Mouse (Mus musculus): Measurements from ENCODE around the gene Tcp1. TPM values are rescaled to one million over a fixed set of nuclear protein-coding genes. Genes with fewer than 3 reads are reported as not detected.
"Not testable (repeated sequence)": the region's sequence is repeated elsewhere in the genome, so short reads cannot be mapped to it uniquely, and the experiment has no call there.

Gene Tcp1
- 100 to 1,000 TPM; 221 to 332 (median 236) TPM for polyA plus RNA-seq (2017; shearing (Covaris generic))

DNA sequence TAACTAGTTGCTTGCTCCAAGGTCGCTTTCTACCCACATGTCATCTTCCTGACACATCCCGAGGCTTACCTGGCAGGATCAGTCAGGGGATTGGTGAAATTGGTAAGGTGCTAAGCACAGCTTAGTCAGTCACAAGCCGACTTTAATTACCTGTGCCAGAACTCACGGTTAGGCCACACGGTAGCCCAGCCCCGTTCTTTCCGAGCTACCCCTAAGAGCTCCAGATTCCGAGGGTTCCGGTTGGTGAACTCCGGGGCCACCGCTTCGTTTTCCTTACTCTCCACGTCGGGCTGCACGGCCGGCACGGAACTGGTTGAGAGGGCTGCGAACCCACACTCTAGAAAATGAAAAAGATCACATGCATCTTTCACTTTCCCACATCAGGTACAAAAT lies at the start of gene Tcp1:
Tcp1 (plus strand) TSS at position 214 of the 393 bp plus-strand sequence.
- peak; percentile 0 for ATAC-seq

DNA sequence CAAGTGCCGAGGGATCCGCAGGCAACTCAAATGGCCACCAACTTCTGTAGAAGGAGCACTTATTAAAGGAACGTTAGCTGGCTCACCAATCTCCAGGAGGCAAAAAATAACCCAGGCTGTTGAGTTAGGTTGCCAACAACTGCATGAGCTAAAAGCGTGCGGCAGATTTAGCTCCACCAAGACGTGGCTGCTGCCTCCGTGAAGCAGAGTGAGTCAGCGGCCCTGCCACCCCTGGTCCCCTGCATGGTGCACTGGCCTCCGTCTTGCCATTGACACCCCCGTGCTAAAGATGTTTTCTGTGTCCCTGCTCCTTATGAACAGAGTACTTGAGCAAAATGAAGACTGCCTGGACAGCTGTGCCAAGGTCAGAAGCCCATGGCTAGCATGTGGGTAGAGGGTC lies 48.6 kb upstream of the Tcp1 start:
- ATAC-seq: no peak

DNA sequence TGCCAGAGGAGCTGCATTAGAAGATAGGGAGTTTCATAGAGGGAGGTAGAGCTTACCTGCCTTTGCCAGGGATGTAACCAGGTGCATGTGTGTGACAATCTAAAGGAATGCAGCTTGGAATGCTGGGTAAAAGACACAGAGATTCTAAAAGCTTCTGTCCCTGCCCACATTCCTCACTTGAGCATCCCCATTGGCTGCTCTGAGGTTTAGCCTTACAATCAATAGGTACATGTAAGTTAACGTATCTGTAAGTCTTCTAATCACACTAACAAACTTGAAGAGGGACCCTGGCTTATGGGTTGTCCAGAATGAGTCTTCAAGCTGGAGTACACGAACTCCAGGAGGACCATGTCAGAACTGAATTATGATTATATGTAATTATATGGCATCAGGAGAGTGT lies 47.5 kb upstream of the Tcp1 start, which contains the start of gene Mas1:
Mas1 (minus strand) TSS at position 101 of the 400 bp plus-strand sequence.
- ATAC-seq: no peak

DNA sequence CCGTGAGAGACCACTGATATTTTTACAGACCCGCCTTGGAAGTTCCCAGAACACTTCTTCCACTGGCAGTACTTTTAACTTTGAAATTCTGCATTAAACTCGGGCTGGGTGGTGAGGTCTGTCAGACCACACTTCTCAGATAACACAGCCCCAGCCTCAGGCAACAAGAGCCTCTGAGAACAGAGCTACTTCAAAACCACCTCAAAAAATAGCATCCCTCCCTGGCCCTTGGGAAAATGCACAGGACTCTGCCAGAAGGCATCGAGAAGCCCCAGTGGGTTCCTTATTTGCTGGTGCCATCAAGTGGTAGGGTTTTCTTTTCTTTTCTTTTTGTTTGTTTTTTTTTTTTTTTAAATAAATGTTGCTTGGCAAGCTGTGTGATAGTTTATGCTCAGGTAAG lies 46.9 kb upstream of the Tcp1 start:
- ATAC-seq: no peak

DNA sequence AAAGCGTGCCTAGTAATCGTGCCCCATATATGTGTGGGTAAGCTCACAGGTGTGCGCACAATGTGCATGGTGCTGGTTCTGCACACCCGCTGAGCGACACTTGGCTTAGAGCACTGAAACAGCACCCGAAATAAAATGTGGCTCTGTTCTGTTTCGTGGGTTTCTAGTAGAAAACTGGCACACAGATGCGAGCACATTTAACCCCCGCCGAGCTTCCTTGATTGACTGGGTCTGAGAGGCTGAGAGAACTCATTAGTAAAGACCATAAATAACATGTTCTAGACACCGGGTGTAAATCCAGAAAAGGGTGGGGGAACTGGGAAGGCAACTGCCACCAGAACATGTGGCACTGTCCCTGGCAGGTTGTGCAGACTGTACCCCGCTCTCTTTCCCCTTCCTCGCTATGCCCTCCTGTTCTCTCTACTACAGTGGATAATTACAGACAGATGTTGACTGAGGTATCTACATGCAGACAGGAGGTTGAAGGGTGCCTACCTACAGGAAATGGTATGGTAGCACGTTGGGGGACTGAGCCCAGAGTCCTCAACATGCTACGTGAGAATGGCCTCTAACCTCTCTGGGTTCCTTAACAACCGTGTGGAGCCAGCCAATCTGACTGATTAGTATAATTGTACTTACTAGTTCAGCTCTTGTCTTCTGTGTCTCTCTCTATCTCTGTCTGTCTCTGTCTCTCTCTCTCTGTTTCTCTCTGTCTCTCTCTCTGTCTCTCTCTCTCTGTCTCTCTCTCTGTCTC lies 43.0 kb upstream of the Tcp1 start:
- no peak for ATAC-seq

DNA sequence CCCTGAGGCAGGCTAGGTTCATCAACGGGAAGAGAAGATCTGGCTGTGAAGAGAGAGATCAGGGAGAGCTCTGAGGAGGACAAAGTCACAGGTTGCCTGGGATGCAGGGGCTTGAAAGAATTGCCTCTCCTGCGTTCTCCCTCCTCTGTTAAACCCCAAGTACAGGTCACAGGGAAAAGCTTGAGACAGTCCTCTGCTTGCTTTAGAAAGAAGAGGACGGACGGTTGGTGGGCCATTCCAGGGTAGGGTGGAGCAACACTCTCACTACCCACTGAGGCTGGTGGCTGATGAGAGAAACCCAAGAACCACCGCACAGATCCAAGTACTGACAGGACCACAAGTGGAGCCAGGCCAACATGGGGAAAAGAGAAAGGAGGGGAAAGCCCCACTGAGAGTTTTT lies 39.8 kb upstream of the Tcp1 start, which contains the start of gene Mrgprh:
Mrgprh (plus strand) TSS at position 301 of the 400 bp plus-strand sequence.
- no peak for ATAC-seq

DNA sequence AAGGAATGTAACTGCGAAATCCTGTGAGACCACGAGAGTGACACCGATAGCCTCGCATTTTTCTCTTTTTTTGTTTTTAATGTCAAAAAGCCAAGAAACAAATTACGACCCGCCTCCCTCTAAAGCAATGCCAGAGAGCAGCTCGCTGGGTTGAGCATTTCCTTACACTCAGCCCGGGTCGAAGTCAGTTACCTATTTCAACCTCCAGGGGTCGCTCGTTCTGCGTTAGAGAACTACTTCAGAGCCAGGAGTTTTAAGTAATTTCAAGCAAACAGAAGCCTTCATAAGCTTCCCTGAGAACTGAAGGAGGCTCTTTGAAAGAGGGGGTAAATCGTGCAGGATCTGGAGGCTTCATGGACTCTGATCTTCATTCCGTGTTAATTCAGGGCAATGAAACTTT lies 35.3 kb upstream of the Tcp1 start:
- peak; percentile 86 for ATAC-seq

DNA sequence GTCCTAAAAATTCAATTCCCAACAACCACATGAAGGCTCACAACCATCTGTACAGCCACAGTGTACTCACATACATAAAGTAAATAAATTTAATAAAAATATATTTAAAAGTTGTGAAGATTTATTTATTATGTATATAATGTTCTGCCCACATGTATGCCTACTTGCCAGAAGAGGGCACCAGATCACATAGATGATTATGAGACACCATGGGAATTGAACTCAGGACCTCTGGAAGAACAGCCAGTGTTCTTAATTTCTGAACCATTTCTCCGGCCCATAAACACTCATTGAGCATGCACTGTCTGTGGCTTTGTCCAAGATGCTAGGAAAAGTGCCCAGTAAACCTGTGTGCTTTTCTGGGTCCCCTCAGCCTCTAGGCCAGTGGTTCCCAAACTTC lies 34.3 kb upstream of the Tcp1 start:
- no peak for ATAC-seq

DNA sequence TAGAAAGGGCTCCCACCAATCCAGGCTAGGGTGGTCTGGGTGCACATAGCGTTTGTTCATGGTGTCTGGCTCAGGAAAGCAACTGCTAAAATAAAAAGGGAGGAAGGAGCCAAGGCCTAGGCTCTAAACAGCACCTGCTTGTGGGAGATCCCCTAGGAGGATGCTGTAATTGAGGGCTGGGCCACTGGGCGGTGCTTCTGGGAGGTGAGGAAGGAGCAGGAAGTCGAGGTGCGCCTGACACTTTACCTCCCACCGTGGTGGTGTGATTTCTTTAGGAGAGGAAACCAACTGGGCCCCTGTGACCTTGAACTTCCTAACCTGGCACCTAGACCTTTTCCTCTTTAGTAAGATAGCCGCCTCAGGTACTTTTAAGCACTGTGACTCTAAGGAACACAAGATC lies 28.9 kb upstream of the Tcp1 start:
- ATAC-seq: peak; percentile 100

DNA sequence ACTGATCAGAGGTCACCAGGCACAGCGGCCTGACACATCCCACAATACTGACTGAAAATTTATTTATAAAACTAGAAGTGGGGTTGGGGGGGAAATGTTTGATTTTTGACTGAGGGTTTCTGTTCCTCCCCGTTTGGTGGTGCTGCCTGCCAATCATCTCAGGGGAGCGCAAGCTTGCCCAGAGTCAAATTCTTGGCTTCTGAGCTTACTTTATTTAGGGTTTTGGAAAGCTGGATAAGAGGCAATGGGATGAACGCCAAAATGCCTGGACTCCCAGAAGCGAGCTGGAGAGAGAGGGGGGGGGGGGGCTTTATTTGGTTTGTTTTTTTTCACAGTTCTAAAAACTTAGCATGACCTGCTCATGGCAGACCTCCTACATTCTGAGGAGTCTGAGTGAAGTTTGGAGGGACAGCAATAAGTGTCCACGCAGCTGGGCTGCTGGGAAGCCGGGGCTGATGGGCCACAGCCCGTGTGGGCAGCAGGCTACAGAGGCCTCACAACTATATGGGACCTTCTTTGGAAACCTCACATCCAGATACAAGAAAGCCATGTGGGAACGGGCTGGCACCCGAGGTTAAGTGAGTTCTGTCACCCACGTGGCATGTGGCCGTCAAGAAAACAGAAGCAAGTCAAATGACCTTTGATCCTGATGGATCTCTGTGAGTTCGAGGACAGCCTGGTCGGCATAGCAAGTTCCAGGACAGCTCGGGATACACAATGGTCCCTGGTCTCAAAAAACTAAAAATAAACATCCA lies 28.3 kb upstream of the Tcp1 start:
- no peak for ATAC-seq

DNA sequence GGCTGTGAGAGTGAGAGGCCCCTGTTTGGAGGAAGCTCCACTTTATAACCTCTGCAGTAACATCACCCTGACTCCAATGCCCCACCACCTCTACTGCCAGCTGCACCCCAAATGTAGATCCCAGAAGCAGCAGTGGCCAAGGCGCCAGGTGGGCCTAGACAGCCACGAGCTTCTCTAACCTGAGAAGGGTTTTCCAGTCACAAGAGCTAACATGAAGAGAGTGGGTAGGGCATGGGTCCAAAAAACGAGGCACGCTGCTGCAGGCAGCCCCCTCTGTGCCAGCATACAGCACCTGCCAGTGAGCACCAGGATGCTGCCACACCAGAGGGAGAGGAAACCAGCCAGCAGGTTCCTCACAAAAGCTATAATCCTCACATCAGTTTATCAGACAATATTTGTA lies 24.4 kb upstream of the Tcp1 start:
- ATAC-seq: no peak

DNA sequence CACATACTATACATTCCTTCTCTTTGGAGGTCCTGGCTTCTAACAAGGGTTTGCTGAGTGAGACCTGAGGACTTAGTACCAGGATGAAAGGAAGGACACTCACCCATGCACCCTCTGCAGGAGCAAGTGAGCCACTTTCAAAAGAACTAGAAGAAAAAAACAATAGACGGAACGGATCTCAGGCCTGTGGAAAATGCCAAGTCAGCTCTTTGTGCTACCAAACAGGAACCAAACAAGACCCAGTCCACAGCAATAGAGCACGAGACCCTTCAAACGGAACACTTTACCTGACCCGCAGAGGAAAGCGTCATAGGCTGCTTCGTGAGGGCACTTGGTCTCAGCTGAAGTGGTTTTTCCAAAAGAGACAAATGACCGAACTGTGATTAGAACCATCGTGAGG lies 23.5 kb upstream of the Tcp1 start:
- ATAC-seq: peak; percentile 48

DNA sequence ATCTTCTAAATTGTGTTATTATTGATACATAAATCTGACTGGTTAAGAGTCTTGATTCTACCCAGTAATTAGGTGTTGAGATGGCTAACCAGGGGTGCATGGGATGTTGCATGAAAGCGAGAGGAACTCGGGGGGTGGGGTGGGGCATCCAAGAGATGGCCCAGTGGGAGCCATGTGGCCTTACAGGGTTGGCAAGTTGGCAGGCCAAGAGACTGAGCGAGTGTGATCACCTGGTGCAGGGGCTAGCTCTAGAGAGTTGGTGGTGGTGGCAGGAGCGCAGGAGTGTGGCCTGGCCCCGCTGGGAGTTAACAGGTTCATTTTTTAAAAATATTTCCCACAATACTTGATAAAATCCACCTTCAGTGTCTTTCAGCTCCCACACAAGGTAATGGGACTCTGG lies 17.8 kb upstream of the Tcp1 start:
- ATAC-seq: no peak

DNA sequence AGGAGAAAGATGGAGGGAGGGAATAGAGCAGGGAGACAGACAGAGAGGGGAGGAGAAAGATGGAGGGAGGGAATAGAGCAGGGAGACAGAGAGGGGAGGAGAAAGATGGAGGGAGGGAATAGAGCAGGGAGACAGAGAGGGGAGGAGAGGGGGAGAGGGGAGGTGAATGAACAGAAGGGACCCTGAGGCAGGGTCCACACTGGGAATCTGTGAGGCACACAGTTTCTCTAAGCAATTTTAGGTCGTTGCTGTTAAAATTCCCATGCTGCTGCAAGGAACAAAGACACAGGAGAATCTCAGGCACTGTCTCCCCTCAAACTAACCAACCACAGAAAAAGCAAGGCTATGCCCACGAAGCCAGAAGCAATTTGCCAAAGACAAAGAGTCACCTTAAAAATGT lies 16.9 kb upstream of the Tcp1 start:
- ATAC-seq: not testable (repeated sequence)

DNA sequence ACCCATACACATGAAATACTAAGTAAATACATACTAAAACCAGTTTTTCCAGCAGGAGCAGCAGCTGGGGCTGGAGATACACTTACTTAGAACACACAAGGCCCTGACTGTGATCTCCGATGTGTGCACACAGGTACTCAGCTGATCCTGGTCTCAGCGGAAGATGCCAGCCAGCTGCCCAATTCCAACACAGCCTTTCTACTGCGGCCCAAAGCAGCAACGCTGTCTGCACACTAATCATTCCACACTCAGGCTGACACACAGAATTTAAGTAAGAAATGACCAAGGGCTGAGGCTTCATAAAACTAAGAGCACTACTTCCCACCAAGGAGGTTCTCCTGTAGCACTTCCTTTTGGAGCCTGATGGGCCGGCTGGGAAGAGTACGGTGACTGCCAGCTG lies 13.2 kb upstream of the Tcp1 start:
- no peak for ATAC-seq

DNA sequence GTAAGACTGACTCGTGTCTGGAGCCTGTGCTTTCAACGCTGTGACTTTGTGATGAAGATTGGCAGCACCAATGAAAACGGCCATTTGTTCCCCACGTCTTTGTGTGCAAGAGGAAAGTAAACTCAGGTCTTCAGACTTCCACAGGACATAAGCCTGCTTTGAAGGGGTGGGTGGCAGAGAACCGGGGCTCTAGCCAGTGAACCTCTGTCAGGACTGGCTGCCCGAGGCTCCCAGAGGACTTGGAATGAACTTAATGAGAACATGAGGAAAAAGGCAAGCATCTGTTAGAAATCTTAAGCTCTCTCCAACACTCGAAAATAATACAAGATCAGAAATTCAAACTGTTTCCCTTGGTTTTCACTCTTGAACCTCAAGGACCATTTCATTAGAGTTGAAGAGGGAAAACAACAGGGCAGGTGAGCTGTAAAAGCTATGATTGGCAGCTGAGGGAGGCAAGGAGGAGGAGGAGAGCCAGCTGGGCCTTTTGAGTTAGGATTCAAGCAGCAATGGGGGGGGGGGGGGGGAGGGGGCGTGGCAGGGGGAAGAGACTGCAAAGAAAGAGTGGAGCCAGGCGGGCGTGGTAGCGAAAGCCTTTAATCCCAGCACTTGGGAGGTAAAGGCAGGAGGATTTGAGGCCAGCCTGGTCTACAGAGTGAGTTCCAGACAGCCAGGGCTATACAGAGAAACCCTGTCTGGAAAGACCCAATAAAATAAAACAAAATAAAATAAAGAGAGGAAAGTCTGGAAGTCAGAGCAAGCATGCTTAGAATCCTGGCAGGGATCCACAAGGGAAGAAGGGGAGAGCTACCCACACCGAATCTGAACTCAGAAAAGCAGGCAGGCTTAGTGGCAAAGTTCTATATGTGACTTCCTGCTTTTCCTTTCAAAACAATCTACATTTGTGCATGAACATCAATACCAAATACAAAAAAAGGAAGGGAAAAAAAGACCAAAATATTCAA lies 11.8 kb upstream of the Tcp1 start:
- ATAC-seq: no peak

DNA sequence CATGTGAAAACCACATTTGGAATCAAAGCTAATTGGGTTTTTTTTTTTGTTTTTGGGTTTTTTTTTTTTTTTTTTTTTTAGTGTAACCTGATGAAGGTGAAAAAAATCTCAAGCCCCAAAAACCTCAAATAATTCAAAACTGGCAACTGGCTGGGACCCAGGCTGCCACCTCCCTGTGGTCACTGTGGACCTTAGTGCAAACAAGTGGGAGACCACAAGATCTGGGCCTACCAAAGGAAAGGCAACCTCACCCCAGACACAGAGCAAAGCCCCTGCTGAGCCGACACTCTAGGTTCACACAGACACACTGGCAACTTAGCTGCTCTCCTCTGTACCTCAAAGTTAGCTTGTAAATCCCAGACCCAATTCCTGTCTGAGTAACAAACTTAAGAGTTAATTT lies 11.2 kb upstream of the Tcp1 start:
- no peak for ATAC-seq

DNA sequence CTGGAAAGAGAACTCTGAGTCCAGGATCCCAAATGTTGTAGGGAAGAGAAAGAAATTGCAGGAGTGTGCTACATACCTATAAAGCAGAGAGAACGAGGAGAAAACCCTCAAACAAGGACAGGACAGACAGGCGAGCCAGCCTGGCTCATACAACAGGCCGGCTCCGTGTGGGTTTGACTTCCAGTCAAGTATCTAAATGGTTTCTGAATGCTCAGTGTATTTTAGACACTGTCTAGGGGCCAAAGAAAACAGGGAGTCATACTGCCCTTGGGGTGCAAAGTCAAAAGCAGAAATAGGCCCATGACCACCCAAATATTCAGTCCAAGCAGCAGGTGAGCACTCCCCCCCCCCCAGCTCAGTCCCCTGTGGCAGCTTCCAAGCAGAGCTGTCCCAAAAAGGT lies 9.7 kb upstream of the Tcp1 start:
- ATAC-seq: no peak

DNA sequence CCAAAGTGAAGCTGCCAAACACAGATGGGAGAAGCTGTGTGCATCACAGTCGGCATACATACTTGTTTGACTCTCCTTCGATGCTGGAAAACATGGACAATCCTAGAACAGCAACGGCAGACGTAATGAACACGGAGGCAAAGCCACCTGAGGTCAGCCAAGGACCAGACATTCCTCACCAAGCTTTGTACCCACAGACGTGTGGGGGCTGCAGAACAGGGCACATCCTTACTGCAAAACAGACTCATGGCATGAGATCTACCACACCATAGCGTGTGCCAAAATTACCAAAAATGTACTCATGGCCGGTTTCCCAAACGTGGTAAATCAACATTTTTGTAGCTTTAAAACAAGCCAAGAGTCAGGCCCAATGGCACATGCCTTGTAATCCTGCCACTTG lies 9.1 kb upstream of the Tcp1 start:
- no peak for ATAC-seq

DNA sequence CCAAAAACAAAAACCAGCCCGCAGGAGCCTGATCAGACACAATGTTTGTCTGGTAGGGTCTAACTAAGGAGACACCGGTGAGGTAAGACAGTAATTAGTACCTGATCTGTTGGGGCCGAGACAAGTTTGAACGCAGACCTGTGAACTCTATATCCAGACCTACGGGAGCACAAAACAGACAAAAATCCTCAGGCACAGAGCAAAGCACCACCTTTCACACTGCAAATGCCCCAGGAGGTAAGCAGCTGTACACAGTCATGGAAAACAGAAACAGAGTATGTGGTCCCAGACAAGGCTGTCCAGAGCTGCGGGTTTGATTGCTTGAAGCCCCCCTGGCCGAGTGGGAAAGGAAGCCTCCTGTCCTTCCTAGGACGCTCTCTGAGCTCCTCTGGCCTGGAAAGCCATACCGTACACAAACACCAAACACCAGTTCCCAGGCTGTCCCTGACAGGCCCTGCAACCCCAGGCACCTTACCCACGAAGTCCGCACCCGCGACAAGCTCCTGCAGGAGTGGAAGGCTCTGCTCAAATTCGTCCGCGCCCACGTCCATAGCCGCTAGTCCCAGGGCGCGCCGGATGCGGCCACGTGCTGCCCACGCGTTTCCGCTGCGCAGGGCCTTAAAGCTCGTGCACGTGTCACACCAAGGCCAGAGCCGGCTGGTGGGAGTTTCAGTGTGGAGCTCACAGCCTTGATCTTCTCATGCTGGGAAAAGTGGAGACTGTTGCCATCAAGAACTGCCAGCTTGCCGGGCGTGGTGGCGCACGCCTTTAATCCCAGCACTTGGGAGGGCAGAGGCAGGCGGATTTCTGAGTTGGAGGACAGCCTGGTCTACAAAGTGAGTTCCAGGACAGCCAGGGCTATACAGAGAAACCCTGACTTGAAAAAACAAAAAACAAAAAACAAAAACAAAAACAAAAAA lies 5.9 kb upstream of the Tcp1 start, which contains the start of gene Pnldc1:
Pnldc1 (minus strand) TSS at position 870 of the 920 bp plus-strand sequence.
- ATAC-seq: no peak

DNA sequence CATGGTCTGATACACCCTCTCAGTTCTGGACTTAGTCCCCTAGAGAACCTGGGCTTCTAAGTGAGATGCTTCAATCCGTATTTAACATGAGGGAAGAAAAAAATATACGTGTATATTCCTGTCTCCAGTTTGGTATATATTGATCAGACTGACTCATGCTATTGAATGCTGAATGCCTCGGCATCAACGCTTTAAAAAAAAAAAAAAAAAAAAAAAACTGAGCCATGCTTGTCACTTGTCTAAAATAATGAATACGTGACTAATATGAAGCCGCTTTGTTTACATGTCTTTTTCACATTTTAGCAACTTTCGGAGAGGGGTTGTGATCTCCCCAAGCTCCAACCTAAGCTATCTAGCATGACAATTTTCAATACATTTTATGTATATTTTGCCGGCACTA lies 5.1 kb upstream of the Tcp1 start:
- no peak for ATAC-seq

Measured in inflammation-experienced regulatory T-cells, adult 6 months (primary cell).